Mouse (Mus musculus): ENCODE results near the gene Prr12. TPM values are rescaled to one million over a fixed set of nuclear protein-coding genes. Genes with fewer than 3 reads are reported as not detected.
A peak's percentile ranks its signal among the peaks of the same experiment; 100 is the strongest.

Gene Prr12
- total and polyA plus RNA-seq, 2 experiments from 2014 or later = 3.8 to 12.5 TPM

DNA sequence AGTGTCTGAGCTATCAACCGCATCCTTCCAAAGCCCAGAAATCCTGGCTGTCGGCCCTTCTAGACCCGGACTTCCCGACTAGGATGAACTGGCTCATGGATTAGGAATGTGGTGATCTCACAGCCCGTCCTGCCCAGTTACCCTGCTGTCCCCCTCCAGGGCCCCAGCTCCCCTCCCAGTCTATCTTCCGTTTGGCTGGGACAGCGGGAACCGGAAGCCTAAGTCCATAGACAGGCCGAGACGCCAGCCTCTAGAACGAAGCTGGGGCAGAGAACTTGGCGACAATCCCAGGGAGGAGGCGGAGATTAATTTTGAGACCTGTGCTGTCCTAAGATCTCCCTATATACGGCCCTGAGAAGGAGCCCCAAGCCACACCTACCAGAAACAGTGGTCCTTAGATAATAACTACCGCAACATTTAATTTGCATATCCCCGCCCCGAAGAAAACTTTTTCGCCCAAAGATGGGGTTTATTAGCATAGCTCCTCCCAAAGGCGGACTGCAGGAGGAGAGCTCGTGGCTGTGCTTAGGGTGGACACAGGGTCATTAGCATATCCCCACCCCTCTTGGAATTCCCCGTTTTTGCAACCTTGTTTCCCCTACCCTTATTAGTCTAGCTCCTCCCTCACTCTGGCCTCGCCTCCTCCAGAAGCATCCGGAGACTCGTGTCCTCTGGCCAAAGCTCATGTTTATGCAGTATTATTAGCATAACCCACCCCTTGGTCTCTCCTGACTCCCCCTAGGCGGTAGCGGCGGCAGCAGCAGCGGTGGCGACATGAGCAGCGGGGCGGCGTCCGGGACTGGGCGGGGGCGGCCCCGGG lies 35.2 kb downstream of the Prr12 start, which contains the start of gene Rras:
TSS of gene Rras (plus strand) at position 720 of the 820 bp plus-strand sequence.
- Histone ChIP-seq H3K9ac (replicated peaks; ENCODE audit: low read depth, low read length) (peak within 1 kb of the TSS; percentile 84), H3K9me3 (replicated peaks; ENCODE audit: control insufficient read depth, low read length) (no peaks in the 10 kb centered on the region), H3K4me2 (ENCODE audit: low read depth, low read length) (peak within 1 kb of the TSS; percentile 85), H3K4me1 (ENCODE audit: control insufficient read depth, insufficient read depth) (peaks cover 9% of the 10 kb centered on the region), H3K4me3 (ENCODE audit: low read depth, low read length) (peak within 1 kb of the TSS; percentile 95), H3K36me3 (replicated peaks; ENCODE audit: control insufficient read depth, insufficient read depth, low read length) (peaks cover 26% of the 10 kb centered on the region), H3K27ac (ENCODE audit: low read depth) (peak within 1 kb of the TSS; percentile 100), H3K27me3 (ENCODE audit: control insufficient read depth, insufficient read depth, low read length) (no peaks in the 10 kb centered on the region)
- DNase-seq (ENCODE audit: low spot score) = peak; percentile 100
- ATAC-seq (ENCODE audit: insufficient read depth, low read depth) = peak; percentile 86
- TF ChIP-seq CTCF (IDR thresholded peaks at IDR 0.05; ENCODE audit: low read depth) = no peak
- peak; percentile 88 for TF ChIP-seq EP300 (IDR thresholded peaks at IDR 0.05; ENCODE audit: low read depth)
- under 1% methylated on average over 36 of the region's 36 CpGs for WGBS

DNA sequence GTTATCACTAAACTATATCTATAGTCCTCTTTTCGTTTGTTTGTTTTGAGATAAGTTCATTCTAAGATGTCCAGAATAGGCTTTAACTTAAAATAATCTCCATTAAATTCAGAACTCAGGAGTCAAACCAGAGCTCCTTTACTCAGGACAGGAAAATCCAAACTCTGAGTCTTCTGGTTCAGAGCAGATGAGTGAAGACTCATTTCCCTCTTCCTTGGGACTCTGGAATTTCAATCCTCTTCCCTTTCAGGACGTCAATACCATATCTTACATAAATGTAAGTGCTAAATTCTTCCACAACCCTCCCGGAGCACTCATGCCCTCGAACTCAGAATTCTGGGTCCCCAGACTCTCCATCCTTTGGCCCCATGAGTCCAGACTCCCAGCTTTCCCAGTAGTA lies 35.9 kb downstream of the Prr12 start:
- Histone ChIP-seq H3K36me3 (replicated peaks; ENCODE audit: control insufficient read depth, insufficient read depth, low read length) (peaks cover 33% of the 10 kb centered on the region), H3K4me3 (ENCODE audit: low read depth, low read length) (peak overlapping the region; percentile 95), H3K27me3 (ENCODE audit: control insufficient read depth, insufficient read depth, low read length) (no peaks in the 10 kb centered on the region), H3K9ac (replicated peaks; ENCODE audit: low read depth, low read length) (peak overlapping the region; percentile 84), H3K4me1 (ENCODE audit: control insufficient read depth, insufficient read depth) (peaks cover 9% of the 10 kb centered on the region), H3K27ac (ENCODE audit: low read depth) (peak overlapping the region; percentile 100), H3K9me3 (replicated peaks; ENCODE audit: control insufficient read depth, low read length) (no peaks in the 10 kb centered on the region), H3K4me2 (ENCODE audit: low read depth, low read length) (peak overlapping the region; percentile 85)
- WGBS = 0% methylated on average over 4 of the region's 4 CpGs
- no peak for ATAC-seq (ENCODE audit: insufficient read depth, low read depth)
- TF ChIP-seq EP300 (IDR thresholded peaks at IDR 0.05; ENCODE audit: low read depth) (no peak), CTCF (IDR thresholded peaks at IDR 0.05; ENCODE audit: low read depth) (no peak)
- DNase-seq (ENCODE audit: low spot score) = no peak

DNA sequence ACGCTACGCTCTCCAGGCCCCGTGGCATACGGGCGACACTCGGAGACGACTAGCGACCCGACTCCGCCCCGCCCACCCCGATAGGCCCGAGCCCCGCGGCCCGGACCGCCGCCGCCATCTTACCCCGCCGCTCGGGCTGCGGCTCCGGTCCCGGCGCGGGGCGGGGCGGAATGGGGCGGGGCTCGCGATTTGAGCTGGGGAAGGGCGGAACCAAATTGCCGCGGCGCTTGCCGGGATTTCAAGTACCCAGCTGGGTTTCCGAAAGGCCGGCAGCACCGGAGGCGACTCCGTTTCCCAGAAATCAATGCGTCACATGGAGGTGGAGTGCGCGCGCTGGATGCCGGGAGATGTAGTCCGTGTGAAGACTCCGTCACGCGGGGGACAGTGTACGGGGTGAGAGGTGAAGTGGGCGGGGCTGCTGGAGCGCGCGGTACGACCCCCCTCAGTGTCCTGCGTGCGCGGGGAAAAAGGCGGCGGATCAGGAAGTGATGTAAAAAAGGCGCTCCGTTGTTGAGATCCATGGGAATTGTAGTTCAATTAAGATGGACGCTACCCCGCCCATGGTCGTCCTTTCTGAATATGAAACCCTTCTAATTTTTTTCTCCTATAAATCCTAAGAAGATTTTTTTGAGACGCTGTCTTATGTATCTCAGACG lies 36.6 kb downstream of the Prr12 start, which contains the start of gene Scaf1:
TSS of gene Scaf1 (minus strand) at position 407 of the 656 bp plus-strand sequence.
- no peak for TF ChIP-seq CTCF (IDR thresholded peaks at IDR 0.05; ENCODE audit: low read depth)
- TF ChIP-seq EP300 (IDR thresholded peaks at IDR 0.05; ENCODE audit: low read depth) = peak; percentile 59; the same call in 1 of the 2 replicates
- Histone ChIP-seq H3K4me3 (ENCODE audit: low read depth, low read length) (peak within 1 kb of the TSS; percentile 95), H3K4me2 (ENCODE audit: low read depth, low read length) (peak within 1 kb of the TSS; percentile 85), H3K27me3 (ENCODE audit: control insufficient read depth, insufficient read depth, low read length) (no peaks in the 10 kb centered on the region), H3K9ac (replicated peaks; ENCODE audit: low read depth, low read length) (peak within 1 kb of the TSS; percentile 96), H3K36me3 (replicated peaks; ENCODE audit: control insufficient read depth, insufficient read depth, low read length) (peaks cover 34% of the 10 kb centered on the region), H3K27ac (ENCODE audit: low read depth) (peak within 1 kb of the TSS; percentile 100), H3K9me3 (replicated peaks; ENCODE audit: control insufficient read depth, low read length) (no peaks in the 10 kb centered on the region), H3K4me1 (ENCODE audit: control insufficient read depth, insufficient read depth) (peaks cover 9% of the 10 kb centered on the region)
- peak; percentile 100 for DNase-seq (ENCODE audit: low spot score)
- under 1% methylated on average over 68 of the region's 69 CpGs for WGBS
- ATAC-seq (ENCODE audit: insufficient read depth, low read depth) = peak; percentile 81

DNA sequence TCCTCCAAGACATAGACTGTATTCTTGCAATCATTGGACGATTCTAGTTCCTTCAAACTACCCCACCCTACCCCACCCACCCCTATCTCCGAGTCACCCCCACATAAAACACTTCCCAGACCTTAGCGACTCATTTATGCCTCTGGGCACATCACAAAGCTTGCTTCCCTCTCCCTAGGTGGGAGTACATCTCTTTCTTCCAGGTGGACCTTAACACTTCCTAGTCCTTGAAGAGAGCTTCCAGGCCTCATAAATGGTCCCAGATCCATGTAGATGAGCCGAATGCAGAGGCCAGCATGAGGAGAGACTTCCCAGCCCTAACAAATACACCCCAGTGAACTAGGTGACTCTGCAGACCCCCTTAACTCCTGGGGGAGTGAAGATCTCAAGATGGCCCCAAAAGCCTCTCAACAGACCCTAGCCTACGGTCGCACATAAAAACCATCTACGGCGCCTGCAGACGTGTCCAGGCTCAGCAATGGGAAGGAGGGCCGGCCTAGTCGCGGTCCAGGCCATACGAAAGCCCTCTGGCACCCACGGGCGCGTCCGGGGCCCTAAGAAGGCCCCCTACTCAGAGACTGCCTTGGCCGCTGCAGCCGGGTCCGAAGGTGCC lies 37.2 kb downstream of the Prr12 start:
- Histone ChIP-seq H3K4me1 (ENCODE audit: control insufficient read depth, insufficient read depth) (peaks cover 9% of the 10 kb centered on the region), H3K36me3 (replicated peaks; ENCODE audit: control insufficient read depth, insufficient read depth, low read length) (peaks cover 31% of the 10 kb centered on the region), H3K9me3 (replicated peaks; ENCODE audit: control insufficient read depth, low read length) (no peaks in the 10 kb centered on the region), H3K4me2 (ENCODE audit: low read depth, low read length) (peak overlapping the region; percentile 75), H3K27ac (ENCODE audit: low read depth) (peak overlapping the region; percentile 100), H3K4me3 (ENCODE audit: low read depth, low read length) (peak overlapping the region; percentile 95), H3K9ac (replicated peaks; ENCODE audit: low read depth, low read length) (peak overlapping the region; percentile 96), H3K27me3 (ENCODE audit: control insufficient read depth, insufficient read depth, low read length) (no peaks in the 10 kb centered on the region)
- TF ChIP-seq CTCF (IDR thresholded peaks at IDR 0.05; ENCODE audit: low read depth) = no peak
- TF ChIP-seq EP300 (IDR thresholded peaks at IDR 0.05; ENCODE audit: low read depth) = no peak
- DNase-seq (ENCODE audit: low spot score) = no peak
- under 1% methylated on average over 16 of the region's 20 CpGs for WGBS
- no peak for ATAC-seq (ENCODE audit: insufficient read depth, low read depth)

DNA sequence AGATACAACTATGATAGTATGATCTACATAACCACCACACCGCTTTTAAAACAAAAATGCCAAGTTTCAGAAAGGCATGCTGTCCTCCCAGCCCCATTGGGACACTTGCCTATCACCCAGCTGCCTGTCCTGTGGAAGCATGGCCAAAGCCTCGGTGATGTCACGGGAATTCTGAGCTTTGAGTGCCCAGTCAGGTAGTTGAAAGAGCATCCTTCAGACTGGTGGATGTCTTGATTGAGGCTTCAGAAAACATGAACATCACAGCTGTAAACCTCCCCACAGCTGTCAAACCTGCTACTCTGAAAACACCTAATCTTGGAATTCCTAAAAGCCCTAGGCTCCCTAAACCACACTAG lies 38.6 kb downstream of the Prr12 start:
- H3K9ac ChIP-seq (replicated peaks; ENCODE audit: low read depth, low read length) = no peak overlapping the region
- H3K36me3 ChIP-seq (replicated peaks; ENCODE audit: control insufficient read depth, insufficient read depth, low read length) = peaks cover 41% of the 10 kb centered on the region
- H3K27me3 ChIP-seq (ENCODE audit: control insufficient read depth, insufficient read depth, low read length) = no peaks in the 10 kb centered on the region
- no peaks in the 10 kb centered on the region for H3K9me3 ChIP-seq (replicated peaks; ENCODE audit: control insufficient read depth, low read length)
- 86% methylated on average over 3 of the region's 3 CpGs for WGBS
- H3K4me1 ChIP-seq (ENCODE audit: control insufficient read depth, insufficient read depth) = peaks cover 9% of the 10 kb centered on the region
- no peak for DNase-seq (ENCODE audit: low spot score)
- no peak for TF ChIP-seq CTCF (IDR thresholded peaks at IDR 0.05; ENCODE audit: low read depth)
- TF ChIP-seq EP300 (IDR thresholded peaks at IDR 0.05; ENCODE audit: low read depth) = no peak
- ATAC-seq (ENCODE audit: insufficient read depth, low read depth) = no peak
- no peak overlapping the region for H3K4me3 ChIP-seq (ENCODE audit: low read depth, low read length)
- no peak overlapping the region for H3K27ac ChIP-seq (ENCODE audit: low read depth)
- no peak overlapping the region for H3K4me2 ChIP-seq (ENCODE audit: low read depth, low read length)

Measured in heart, postnatal 0 days (tissue).